Mouse (Mus musculus): ENCODE results near the gene Tyw1. TPM values are rescaled to one million over a fixed set of nuclear protein-coding genes. Genes with fewer than 3 reads are reported as not detected.

Gene Tyw1
- 12.3 and 12.7 TPM in 2 replicates for polyA plus RNA-seq (2012; ENCODE audit: insufficient read depth, insufficient read length, missing spikeins)

- Histone ChIP-seq H3K4me1 (ENCODE audit: control insufficient read depth, insufficient read depth, low read length) (peaks cover 17% of the 10 kb centered on the region), H3K4me3 (ENCODE audit: insufficient read depth, low read length) (peak within 1 kb of the TSS; percentile 91), H3K27ac (ENCODE audit: insufficient read depth, low read depth, low read length) (peak within 1 kb of the TSS; percentile 86)
- TF ChIP-seq POLR2A (IDR thresholded peaks at IDR 0.05; ENCODE audit: borderline replicate concordance, low read depth, low read length) (no peak), CTCF (IDR thresholded peaks at IDR 0.05; ENCODE audit: low read depth, low read length) (no peak)
Measured at GRCm38 (mm10) chr5:130255017-130255720, at the start of gene Tyw1, which contains the start of gene Sbds. Tyw1 (plus strand) TSS chr5:130255619. Sbds (minus strand) TSS chr5:130255530.

- H3K4me3 ChIP-seq (ENCODE audit: insufficient read depth, low read length), result no peak overlapping the region
- no peak for TF ChIP-seq POLR2A (IDR thresholded peaks at IDR 0.05; ENCODE audit: borderline replicate concordance, low read depth, low read length)
- TF ChIP-seq CTCF (IDR thresholded peaks at IDR 0.05; ENCODE audit: low read depth, low read length), result no peak
- peaks cover 31% of the 10 kb centered on the region for H3K4me1 ChIP-seq (ENCODE audit: control insufficient read depth, insufficient read depth, low read length)
- no peak overlapping the region for H3K27ac ChIP-seq (ENCODE audit: insufficient read depth, low read depth, low read length)
Measured at GRCm38 (mm10) chr5:130207299-130207698, 48.1 kb upstream of the Tyw1 start.

GRCm38 (mm10) chr5:130212956-130213355 lies 42.5 kb upstream of the Tyw1 start:
- TF ChIP-seq POLR2A (IDR thresholded peaks at IDR 0.05; ENCODE audit: borderline replicate concordance, low read depth, low read length) (no peak), CTCF (IDR thresholded peaks at IDR 0.05; ENCODE audit: low read depth, low read length) (no peak)
- H3K4me3 ChIP-seq (ENCODE audit: insufficient read depth, low read length), result no peak overlapping the region
- H3K4me1 ChIP-seq (ENCODE audit: control insufficient read depth, insufficient read depth, low read length), result peaks cover 9% of the 10 kb centered on the region
- no peak overlapping the region for H3K27ac ChIP-seq (ENCODE audit: insufficient read depth, low read depth, low read length)

- H3K4me1 ChIP-seq (ENCODE audit: control insufficient read depth, insufficient read depth, low read length), result peaks cover 14% of the 10 kb centered on the region
- no peak within 1 kb of the TSS for H3K4me3 ChIP-seq (ENCODE audit: insufficient read depth, low read length)
- no peak for TF ChIP-seq POLR2A (IDR thresholded peaks at IDR 0.05; ENCODE audit: borderline replicate concordance, low read depth, low read length)
- no peak for TF ChIP-seq CTCF (IDR thresholded peaks at IDR 0.05; ENCODE audit: low read depth, low read length)
- no peak within 1 kb of the TSS for H3K27ac ChIP-seq (ENCODE audit: insufficient read depth, low read depth, low read length)
Measured at GRCm38 (mm10) chr5:130216781-130217180, 38.6 kb upstream of the Tyw1 start, which contains the start of gene Tmem248. Tmem248 (plus strand) TSS chr5:130217081.

GRCm38 (mm10) chr5:130217406-130217805 lies 38.0 kb upstream of the Tyw1 start:
- no peak overlapping the region for H3K27ac ChIP-seq (ENCODE audit: insufficient read depth, low read depth, low read length)
- H3K4me3 ChIP-seq (ENCODE audit: insufficient read depth, low read length), result no peak overlapping the region
- H3K4me1 ChIP-seq (ENCODE audit: control insufficient read depth, insufficient read depth, low read length), result peaks cover 14% of the 10 kb centered on the region
- no peak for TF ChIP-seq CTCF (IDR thresholded peaks at IDR 0.05; ENCODE audit: low read depth, low read length)
- no peak for TF ChIP-seq POLR2A (IDR thresholded peaks at IDR 0.05; ENCODE audit: borderline replicate concordance, low read depth, low read length)

GRCm38 (mm10) chr5:130218336-130218735 lies 37.1 kb upstream of the Tyw1 start:
- no peak for TF ChIP-seq POLR2A (IDR thresholded peaks at IDR 0.05; ENCODE audit: borderline replicate concordance, low read depth, low read length)
- peaks cover 17% of the 10 kb centered on the region for H3K4me1 ChIP-seq (ENCODE audit: control insufficient read depth, insufficient read depth, low read length)
- H3K27ac ChIP-seq (ENCODE audit: insufficient read depth, low read depth, low read length), result no peak overlapping the region
- no peak overlapping the region for H3K4me3 ChIP-seq (ENCODE audit: insufficient read depth, low read length)

- TF ChIP-seq CTCF (IDR thresholded peaks at IDR 0.05; ENCODE audit: low read depth, low read length) (no peak), POLR2A (IDR thresholded peaks at IDR 0.05; ENCODE audit: borderline replicate concordance, low read depth, low read length) (no peak)
- Histone ChIP-seq H3K4me3 (ENCODE audit: insufficient read depth, low read length) (peak overlapping the region; percentile 77), H3K4me1 (ENCODE audit: control insufficient read depth, insufficient read depth, low read length) (peaks cover 25% of the 10 kb centered on the region), H3K27ac (ENCODE audit: insufficient read depth, low read depth, low read length) (peak overlapping the region; percentile 63; the same call in 1 of the 2 replicates)
Measured at GRCm38 (mm10) chr5:130221316-130221715, 34.1 kb upstream of the Tyw1 start.

GRCm38 (mm10) chr5:130221760-130222145 lies 33.7 kb upstream of the Tyw1 start:
- TF ChIP-seq POLR2A (IDR thresholded peaks at IDR 0.05; ENCODE audit: borderline replicate concordance, low read depth, low read length), result no peak
- TF ChIP-seq CTCF (IDR thresholded peaks at IDR 0.05; ENCODE audit: low read depth, low read length), result no peak
- peak overlapping the region; percentile 63 for H3K27ac ChIP-seq (ENCODE audit: insufficient read depth, low read depth, low read length)
- peaks cover 26% of the 10 kb centered on the region for H3K4me1 ChIP-seq (ENCODE audit: control insufficient read depth, insufficient read depth, low read length)
- peak overlapping the region; percentile 77 for H3K4me3 ChIP-seq (ENCODE audit: insufficient read depth, low read length)

- H3K4me3 ChIP-seq (ENCODE audit: insufficient read depth, low read length), result peak overlapping the region; percentile 77
- peak; percentile 19; the same call in 1 of the 2 replicates for TF ChIP-seq CTCF (IDR thresholded peaks at IDR 0.05; ENCODE audit: low read depth, low read length)
- TF ChIP-seq POLR2A (IDR thresholded peaks at IDR 0.05; ENCODE audit: borderline replicate concordance, low read depth, low read length), result no peak
- peaks cover 29% of the 10 kb centered on the region for H3K4me1 ChIP-seq (ENCODE audit: control insufficient read depth, insufficient read depth, low read length)
- peak overlapping the region; percentile 63 for H3K27ac ChIP-seq (ENCODE audit: insufficient read depth, low read depth, low read length)
Measured at GRCm38 (mm10) chr5:130222146-130223004, 33.0 kb upstream of the Tyw1 start.
